ENCODE assay signal across 11 mouse cellular contexts in genomic region chr9:60231981-60232881, GRCm38 (mm10).
DNase-seq lines count a peak whose midpoint lies in the region; ATAC-seq and TF ChIP-seq lines count a peak whose summit lies in the region.
"Had no signal": no experiment of that assay in that cellular context is flagged by ENCODE, and none has a peak within 500 bp of the region (broad histone marks: within the 10 kb centered on the region; RNA-seq: fewer than 3 reads in every experiment).

No protein-coding gene starts in this region.

- no peak for ATAC-seq in hindbrain, postnatal 0 days
- no peak for ATAC-seq in limb, embryonic 13.5 days (ENCODE audit: low FRiP score, low read depth)

- no peaks in the 10 kb centered on the region for H3K36me3 ChIP-seq in hindbrain, postnatal 0 days (ENCODE audit: insufficient read depth, low read length)
- H3K36me3 ChIP-seq in limb, embryonic 13.5 days = no peaks in the 10 kb centered on the region
- H3K36me3 ChIP-seq: G1E; heart, embryonic 13.5 days; liver, embryonic 15.5 days had no signal

- no peak for TF ChIP-seq CTCF in hindbrain, postnatal 0 days (IDR thresholded peaks at IDR 0.05; ENCODE audit: low read depth)

- peak; percentile 43 for DNase-seq in retina, postnatal 1 day
- DNase-seq in retina, embryonic 14.5 days (ENCODE audit: low spot score) = no peak
- peak; percentile 34 for DNase-seq in hindbrain, postnatal 0 days (ENCODE audit: low spot score)
- no peak for DNase-seq in layer of hippocampus, adult 18-20 months (ENCODE audit: low spot score in 2 of 2)
- no peak for DNase-seq in thymus, postnatal 25 days
- DNase-seq in spleen, postnatal 14 days (ENCODE audit: low spot score in 2 of 2) = no peak
- DNase-seq: adrenal gland, adult 2 months had no signal

- H3K4me3 ChIP-seq in hindbrain, postnatal 0 days (ENCODE audit: low read length) = no peak overlapping the region
- no peak overlapping the region for H3K4me3 ChIP-seq in limb, embryonic 13.5 days
- H3K4me3 ChIP-seq: heart, embryonic 13.5 days; liver, embryonic 15.5 days had no signal

- H3K4me2 ChIP-seq in hindbrain, postnatal 0 days (ENCODE audit: low read depth, low read length) = no peak overlapping the region
- no peak overlapping the region for H3K4me2 ChIP-seq in limb, embryonic 13.5 days (replicated peaks)
- H3K4me2 ChIP-seq: heart, embryonic 13.5 days; liver, embryonic 15.5 days had no signal

- no peak overlapping the region for H3K9ac ChIP-seq in hindbrain, postnatal 0 days (replicated peaks; ENCODE audit: low read length)
- no peak overlapping the region for H3K9ac ChIP-seq in limb, embryonic 13.5 days
- H3K9ac ChIP-seq: heart, embryonic 13.5 days; liver, embryonic 15.5 days had no signal

- 64% methylated on average over 9 of the region's 9 CpGs for WGBS in hindbrain, postnatal 0 days
- 66% methylated on average over 9 of the region's 9 CpGs for whole genome bisulfite sequencing in limb, embryonic 13.5 days

- H3K9me3 ChIP-seq in hindbrain, postnatal 0 days (ENCODE audit: low read length) = no peaks in the 10 kb centered on the region
- H3K9me3 ChIP-seq in limb, embryonic 13.5 days = no peaks in the 10 kb centered on the region
- H3K9me3 ChIP-seq: G1E; heart, embryonic 13.5 days; liver, embryonic 15.5 days had no signal

- no peaks in the 10 kb centered on the region for H3K27me3 ChIP-seq in hindbrain, postnatal 0 days (ENCODE audit: insufficient read depth, low read length)
- no peaks in the 10 kb centered on the region; the same call in 1 of the 2 replicates for H3K27me3 ChIP-seq in limb, embryonic 13.5 days
- H3K27me3 ChIP-seq: heart, embryonic 13.5 days; liver, embryonic 15.5 days had no signal

- H3K27ac ChIP-seq in hindbrain, postnatal 0 days = no peak overlapping the region
- peak overlapping the region; percentile 63; the same call in 1 of the 2 replicates for H3K27ac ChIP-seq in limb, embryonic 13.5 days
- H3K27ac ChIP-seq: heart, embryonic 13.5 days; liver, embryonic 15.5 days had no signal

- no peaks in the 10 kb centered on the region for H3K4me1 ChIP-seq in hindbrain, postnatal 0 days (ENCODE audit: insufficient read depth, low read length)
- peaks cover 68% of the 10 kb centered on the region for H3K4me1 ChIP-seq in limb, embryonic 13.5 days

Comparison
In these comparisons a context has a peak if more than half of its experiments do, and no peak if none do; other contexts are left out.
1. DNase-seq: peak in retina, postnatal 1 day (single experiment) and hindbrain, postnatal 0 days (single experiment); none in retina, embryonic 14.5 days (single experiment), layer of hippocampus, adult 18-20 months (0 of 2), thymus, postnatal 25 days (single experiment) and spleen, postnatal 14 days (0 of 2).